Mouse (Mus musculus) hindbrain, embryonic 13.5 days (tissue): ENCODE measurements around the gene Ubl3. TPM values are rescaled to one million over a fixed set of nuclear protein-coding genes. Genes with fewer than 3 reads are reported as not detected.

Experiments used
- ATAC-seq: fragments of 200-750 bp; cut with Nextera tagmentation; 2 replicates; pipeline ENCODE4 v1.8.0; 2017; ENCODE audit warnings: moderate TSS enrichment; ENCODE audit not compliant: low FRiP score
- H3K27ac ChIP-seq: fragments of 300-500 bp; sonication (generic); 2 replicates; pipeline ENCODE4 v1.5.1; 2015; ENCODE audit warnings: inconsistent platforms, mild to moderate bottlenecking, moderate library complexity
- H3K27me3 ChIP-seq: fragments of 300-500 bp; sonication (generic); 2 replicates; pipeline ENCODE4 v1.6.1; 2015; ENCODE audit warnings: mild to moderate bottlenecking, inconsistent platforms
- H3K36me3 ChIP-seq: fragments of 300-500 bp; sonication (generic); 2 replicates; pipeline ENCODE4 v1.6.1; 2015; ENCODE audit warnings: mild to moderate bottlenecking, inconsistent platforms
- H3K4me1 ChIP-seq: fragments of 300-500 bp; sonication (generic); replicated peaks from 2 replicates; pipeline ENCODE4 v1.6.1; 2015; ENCODE audit warnings: inconsistent platforms
- H3K4me2 ChIP-seq: fragments of 300-500 bp; sonication (generic); 2 replicates; pipeline ENCODE4 v1.6.1; 2015; ENCODE audit warnings: inconsistent platforms, mild to moderate bottlenecking, moderate library complexity
- H3K4me3 ChIP-seq: fragments of 300-500 bp; sonication (generic); 2 replicates; pipeline ENCODE4 v1.5.1; 2015; ENCODE audit warnings: mild to moderate bottlenecking, inconsistent platforms
- H3K9ac ChIP-seq: fragments of 300-500 bp; sonication (generic); 2 replicates; pipeline ENCODE4 v1.6.1; 2015; ENCODE audit warnings: mild to moderate bottlenecking, inconsistent platforms
- H3K9me3 ChIP-seq: fragments of 300-500 bp; sonication (generic); 2 replicates; pipeline ENCODE4 v1.6.1; 2016; ENCODE audit warnings: inconsistent platforms
- WGBS: fragments of 180-500 bp; shearing (Covaris S2); methylation state at CpG from one replicate; pipeline ENCODE4 v1.1.7; 2015; 5-methylcytosine and 5-hydroxymethylcytosine counted together
- polyA plus RNA-seq: library from polyadenylated mRNA; unstranded; fragments of >200 nt; fragmentation: Nextera tagmentation; extraction: Ambion mirVana; gene quantifications from 2 replicates; pipeline ENCODE4 v1.2.1, GENCODE M21; 2015

Ubl3 gene
- polyA plus RNA-seq, 1 experiment from 2014 or later, result 88.4 TPM

- 90% methylated on average over 2 of the region's 2 CpGs for WGBS
- H3K9ac ChIP-seq, result no peak overlapping the region
- no peak overlapping the region for H3K4me3 ChIP-seq
- H3K9me3 ChIP-seq, result no peaks in the 10 kb centered on the region
- H3K4me1 ChIP-seq, result peaks cover 12% of the 10 kb centered on the region
- H3K27me3 ChIP-seq, result no peaks in the 10 kb centered on the region
- H3K27ac ChIP-seq, result no peak overlapping the region
- no peaks in the 10 kb centered on the region for H3K36me3 ChIP-seq
- no peak overlapping the region for H3K4me2 ChIP-seq
- ATAC-seq, result no peak
These were observed 26.6 kb upstream of the Ubl3 start for GRCm38 (mm10) chr5:148579156-148579555.

- Histone ChIP-seq H3K4me2 (no peak overlapping the region), H3K4me3 (no peak overlapping the region), H3K9ac (no peak overlapping the region), H3K4me1 (peaks cover 12% of the 10 kb centered on the region), H3K36me3 (no peaks in the 10 kb centered on the region), H3K27ac (no peak overlapping the region), H3K9me3 (no peaks in the 10 kb centered on the region), H3K27me3 (no peaks in the 10 kb centered on the region)
- ATAC-seq, result no peak
- WGBS, result 65% methylated on average over 8 of the region's 8 CpGs
These were observed 25.8 kb upstream of the Ubl3 start for GRCm38 (mm10) chr5:148578353-148578752.

DNA sequence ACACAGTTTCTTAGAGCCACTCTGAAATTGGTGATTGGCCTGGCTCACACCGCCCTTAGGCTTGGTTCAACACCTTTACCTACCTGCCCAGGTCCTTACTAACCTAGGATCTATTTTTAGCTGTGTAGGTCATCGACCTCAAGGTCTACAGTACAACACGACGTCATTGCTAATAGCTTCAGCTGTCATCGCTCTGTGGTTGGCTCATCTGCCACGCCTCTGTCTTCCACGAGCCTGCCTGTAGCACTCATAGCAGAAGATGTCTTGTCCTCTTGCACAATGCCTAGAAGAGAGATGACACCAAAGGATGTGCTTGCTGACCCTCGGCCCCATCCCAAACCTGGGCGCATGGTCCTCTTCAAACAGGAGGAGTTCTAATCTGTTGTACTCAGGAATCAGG, 24.7 kb upstream of the Ubl3 start:
- H3K27me3 ChIP-seq, result no peaks in the 10 kb centered on the region
- H3K9ac ChIP-seq, result no peak overlapping the region
- H3K27ac ChIP-seq, result no peak overlapping the region
- 89% methylated on average over 9 of the region's 9 CpGs for WGBS
- no peaks in the 10 kb centered on the region for H3K36me3 ChIP-seq
- H3K9me3 ChIP-seq, result no peaks in the 10 kb centered on the region
- H3K4me3 ChIP-seq, result no peak overlapping the region
- H3K4me1 ChIP-seq, result peaks cover 12% of the 10 kb centered on the region
- no peak overlapping the region for H3K4me2 ChIP-seq
- no peak for ATAC-seq

GRCm38 (mm10) chr5:148575163-148575562, 22.6 kb upstream of the Ubl3 start:
- Histone ChIP-seq H3K4me1 (peaks cover 12% of the 10 kb centered on the region), H3K4me3 (no peak overlapping the region), H3K27ac (no peak overlapping the region), H3K27me3 (no peaks in the 10 kb centered on the region), H3K9ac (no peak overlapping the region), H3K4me2 (no peak overlapping the region), H3K9me3 (no peaks in the 10 kb centered on the region), H3K36me3 (no peaks in the 10 kb centered on the region)
- 53% methylated on average over 5 of the region's 5 CpGs for WGBS
- ATAC-seq, result no peak

DNA sequence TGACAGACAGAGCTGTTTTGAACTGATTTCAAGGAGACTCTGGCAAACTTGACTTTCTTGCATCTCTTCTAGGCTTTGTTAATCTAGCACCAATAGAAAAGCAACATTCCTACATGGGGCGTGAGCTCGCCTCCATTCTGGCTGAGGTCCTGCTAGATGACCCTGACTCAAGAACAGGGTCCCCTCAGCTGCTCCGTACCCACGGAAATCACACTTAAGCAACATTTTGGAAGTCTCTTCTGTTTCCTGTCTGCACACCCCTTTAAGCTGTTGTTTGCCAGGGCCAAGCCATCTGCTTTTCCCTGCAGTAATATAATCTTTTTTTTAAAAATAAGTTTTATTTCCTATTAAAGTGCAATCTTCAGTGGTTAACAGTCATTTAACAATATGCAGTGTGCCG, 20.1 kb upstream of the Ubl3 start:
- Histone ChIP-seq H3K27ac (no peak overlapping the region), H3K4me2 (no peak overlapping the region), H3K9me3 (no peaks in the 10 kb centered on the region), H3K4me1 (peaks cover 12% of the 10 kb centered on the region), H3K4me3 (no peak overlapping the region), H3K9ac (no peak overlapping the region), H3K27me3 (no peaks in the 10 kb centered on the region), H3K36me3 (no peaks in the 10 kb centered on the region)
- WGBS, result 89% methylated on average over 5 of the region's 5 CpGs
- no peak for ATAC-seq

- no peaks in the 10 kb centered on the region for H3K36me3 ChIP-seq
- H3K4me3 ChIP-seq, result no peak overlapping the region
- no peaks in the 10 kb centered on the region for H3K9me3 ChIP-seq
- H3K27me3 ChIP-seq, result no peaks in the 10 kb centered on the region
- ATAC-seq, result no peak
- H3K4me1 ChIP-seq, result peaks cover 12% of the 10 kb centered on the region
- no peak overlapping the region for H3K4me2 ChIP-seq
- WGBS, result 87% methylated on average over 14 of the region's 14 CpGs
- H3K27ac ChIP-seq, result no peak overlapping the region
- no peak overlapping the region for H3K9ac ChIP-seq
These were observed 18.1 kb upstream of the Ubl3 start for GRCm38 (mm10) chr5:148570571-148571304.

DNA sequence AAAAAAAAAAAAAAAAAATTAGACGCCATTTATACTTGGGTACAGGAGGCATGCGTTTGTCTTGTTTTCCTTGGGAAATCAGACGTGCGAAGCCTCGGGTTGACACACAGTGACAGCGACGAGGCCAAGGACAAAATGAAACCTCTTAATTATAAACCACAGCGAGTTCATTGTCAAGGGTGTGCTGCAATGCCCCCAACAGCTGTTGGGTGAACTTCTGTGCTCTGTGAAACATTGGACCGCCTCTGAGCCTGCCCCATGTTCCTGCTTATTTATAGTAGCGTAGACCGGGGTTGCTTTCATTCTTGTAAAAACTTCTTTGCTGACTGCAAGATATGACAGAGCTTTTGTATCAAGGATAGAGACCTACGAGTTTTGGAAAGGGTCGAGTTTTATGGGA, 16.9 kb upstream of the Ubl3 start:
- Histone ChIP-seq H3K27me3 (no peaks in the 10 kb centered on the region), H3K4me3 (no peak overlapping the region), H3K9ac (no peak overlapping the region), H3K4me1 (peaks cover 2% of the 10 kb centered on the region; the same call in 1 of the 2 replicates), H3K9me3 (no peaks in the 10 kb centered on the region), H3K36me3 (no peaks in the 10 kb centered on the region), H3K4me2 (no peak overlapping the region), H3K27ac (no peak overlapping the region)
- no peak for ATAC-seq
- 76% methylated on average over 13 of the region's 13 CpGs for WGBS

DNA sequence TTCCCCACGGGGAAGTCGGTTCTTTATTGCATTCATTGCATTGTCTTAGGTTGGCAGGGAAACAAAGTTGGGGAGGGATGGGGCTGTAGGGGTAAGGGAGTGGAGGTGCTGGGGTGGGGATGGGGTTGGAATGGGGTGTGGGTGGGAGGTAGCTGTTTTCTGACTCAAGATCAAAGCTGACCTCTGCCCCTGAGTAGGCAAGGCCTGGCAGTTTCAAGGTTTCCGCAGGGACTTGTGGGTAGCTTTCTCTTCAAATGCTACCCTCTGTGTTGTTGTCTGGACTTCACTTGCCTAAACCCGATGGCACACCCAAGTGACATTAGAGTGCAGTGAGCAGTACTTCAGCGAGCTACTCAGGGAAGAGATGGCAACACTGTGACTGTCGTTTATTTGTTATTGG, 13.0 kb upstream of the Ubl3 start:
- no peak overlapping the region for H3K4me3 ChIP-seq
- no peaks in the 10 kb centered on the region for H3K4me1 ChIP-seq
- ATAC-seq, result no peak
- H3K9me3 ChIP-seq, result no peaks in the 10 kb centered on the region
- H3K27ac ChIP-seq, result no peak overlapping the region
- H3K36me3 ChIP-seq, result no peaks in the 10 kb centered on the region
- no peak overlapping the region for H3K9ac ChIP-seq
- no peak overlapping the region for H3K4me2 ChIP-seq
- no peaks in the 10 kb centered on the region for H3K27me3 ChIP-seq
- WGBS, result 34% methylated on average over 6 of the region's 6 CpGs

DNA sequence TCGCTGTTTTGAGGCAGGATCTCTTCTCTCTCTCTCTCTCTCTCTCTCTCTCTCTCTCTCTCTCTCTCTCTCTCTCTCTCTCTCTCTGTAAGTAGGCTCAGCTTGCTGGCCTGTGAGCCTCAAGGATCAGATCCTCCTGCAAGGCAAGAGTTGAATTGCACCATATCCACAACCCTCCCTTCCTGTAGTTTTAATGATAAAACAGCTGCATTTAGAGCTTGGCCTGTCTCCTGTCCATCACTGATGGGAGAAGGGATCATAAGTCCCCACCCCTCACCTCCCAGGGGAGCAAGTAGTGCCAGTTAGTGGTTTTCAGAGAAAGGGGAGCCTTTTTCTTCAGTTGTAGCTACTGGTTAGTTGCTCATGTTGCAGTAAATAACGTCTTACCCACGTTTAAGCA, 11.5 kb upstream of the Ubl3 start:
- Histone ChIP-seq H3K27ac (no peak overlapping the region), H3K4me2 (no peak overlapping the region), H3K4me1 (no peaks in the 10 kb centered on the region), H3K9me3 (no peaks in the 10 kb centered on the region), H3K36me3 (no peaks in the 10 kb centered on the region), H3K9ac (no peak overlapping the region), H3K4me3 (no peak overlapping the region), H3K27me3 (no peaks in the 10 kb centered on the region)
- ATAC-seq, result no peak
- 85% methylated on average over 3 of the region's 3 CpGs for WGBS

DNA sequence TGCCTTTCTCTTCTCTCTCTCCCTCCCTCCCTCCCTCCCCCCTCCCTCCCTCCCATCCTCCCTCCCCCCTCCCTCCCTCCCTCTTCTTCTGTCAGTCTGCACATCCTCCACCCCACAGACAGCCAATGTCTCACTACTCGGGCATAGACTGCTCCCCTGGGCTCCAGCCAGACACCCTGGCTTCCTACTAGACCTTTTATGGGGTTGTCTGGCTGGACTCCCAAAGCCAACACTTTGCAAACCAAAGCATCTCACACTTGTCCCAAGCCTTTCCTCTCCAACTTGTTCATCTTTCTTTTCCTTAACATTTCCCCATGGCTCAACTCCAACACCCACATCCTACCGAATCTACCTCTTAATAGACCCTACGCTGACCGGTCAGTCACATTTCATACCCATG, 10.7 kb upstream of the Ubl3 start:
- no peaks in the 10 kb centered on the region for H3K36me3 ChIP-seq
- H3K9ac ChIP-seq, result no peak overlapping the region
- H3K27ac ChIP-seq, result no peak overlapping the region
- H3K4me2 ChIP-seq, result no peak overlapping the region
- no peak for ATAC-seq
- H3K27me3 ChIP-seq, result no peaks in the 10 kb centered on the region
- H3K4me3 ChIP-seq, result no peak overlapping the region
- WGBS, result 97% methylated on average over 3 of the region's 4 CpGs
- H3K9me3 ChIP-seq, result no peaks in the 10 kb centered on the region
- no peaks in the 10 kb centered on the region for H3K4me1 ChIP-seq

DNA sequence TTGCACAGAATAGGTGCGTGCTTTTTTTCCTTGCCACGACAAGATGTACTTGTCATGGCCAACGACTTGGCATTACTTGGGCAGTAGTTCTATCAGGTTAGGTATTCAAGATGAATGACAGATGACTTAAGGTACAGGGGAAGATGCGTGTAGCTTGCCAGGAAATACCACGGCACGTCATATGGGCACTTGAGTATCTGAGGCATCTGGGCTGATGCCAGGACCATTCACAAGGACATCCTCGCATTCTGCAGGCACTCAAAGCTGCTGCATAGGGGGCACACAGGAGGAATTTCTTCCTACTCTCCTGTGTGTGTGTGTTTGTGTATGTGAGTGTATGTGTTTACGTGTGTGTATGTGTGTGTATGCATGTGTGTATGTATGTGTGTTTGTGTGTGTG, 9.6 kb upstream of the Ubl3 start:
- H3K9ac ChIP-seq, result no peak overlapping the region
- no peak overlapping the region for H3K27ac ChIP-seq
- H3K4me2 ChIP-seq, result no peak overlapping the region
- H3K36me3 ChIP-seq, result no peaks in the 10 kb centered on the region
- H3K9me3 ChIP-seq, result no peaks in the 10 kb centered on the region
- H3K4me1 ChIP-seq, result no peaks in the 10 kb centered on the region
- 89% methylated on average over 8 of the region's 8 CpGs for WGBS
- H3K27me3 ChIP-seq, result no peaks in the 10 kb centered on the region
- no peak for ATAC-seq
- no peak overlapping the region for H3K4me3 ChIP-seq

DNA sequence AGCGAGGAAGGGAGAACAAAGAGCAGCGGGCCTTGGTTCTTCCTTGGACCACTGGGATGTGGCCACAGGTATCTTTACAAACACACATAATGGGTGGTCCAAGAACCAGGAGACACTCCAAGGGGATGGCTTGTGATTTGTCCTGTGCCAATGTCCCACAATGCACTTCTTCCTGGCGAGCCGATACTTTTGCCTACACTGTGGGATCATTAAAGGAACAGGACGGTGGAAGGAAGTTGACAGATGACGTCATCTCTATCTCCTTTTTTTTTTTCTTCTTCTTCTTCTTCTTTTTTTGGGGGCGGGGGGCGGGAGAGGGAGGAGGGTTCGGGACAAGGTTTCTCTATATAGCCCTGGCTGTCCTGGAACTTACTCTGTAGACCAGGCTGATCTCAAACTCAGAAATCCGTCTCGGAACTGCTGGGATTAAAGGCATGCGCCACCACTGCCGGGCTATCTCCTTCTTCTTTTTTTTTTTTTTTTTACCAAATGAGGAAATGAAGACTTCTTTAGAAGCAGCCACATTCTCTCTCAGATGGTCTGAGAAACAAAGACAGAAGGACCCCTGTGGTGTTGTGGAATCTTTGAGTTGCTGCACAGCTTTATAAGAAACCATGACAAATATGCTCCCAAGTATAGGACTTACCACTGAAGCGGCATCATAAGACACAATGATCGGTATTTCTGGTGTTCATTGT, 6.8 kb upstream of the Ubl3 start:
- H3K9me3 ChIP-seq, result no peaks in the 10 kb centered on the region
- H3K27me3 ChIP-seq, result no peaks in the 10 kb centered on the region
- no peak overlapping the region for H3K27ac ChIP-seq
- H3K4me2 ChIP-seq, result no peak overlapping the region
- no peaks in the 10 kb centered on the region for H3K36me3 ChIP-seq
- H3K4me1 ChIP-seq, result peaks cover 8% of the 10 kb centered on the region
- WGBS, result 74% methylated on average over 15 of the region's 15 CpGs
- no peak overlapping the region for H3K9ac ChIP-seq
- ATAC-seq, result no peak
- no peak overlapping the region for H3K4me3 ChIP-seq

DNA sequence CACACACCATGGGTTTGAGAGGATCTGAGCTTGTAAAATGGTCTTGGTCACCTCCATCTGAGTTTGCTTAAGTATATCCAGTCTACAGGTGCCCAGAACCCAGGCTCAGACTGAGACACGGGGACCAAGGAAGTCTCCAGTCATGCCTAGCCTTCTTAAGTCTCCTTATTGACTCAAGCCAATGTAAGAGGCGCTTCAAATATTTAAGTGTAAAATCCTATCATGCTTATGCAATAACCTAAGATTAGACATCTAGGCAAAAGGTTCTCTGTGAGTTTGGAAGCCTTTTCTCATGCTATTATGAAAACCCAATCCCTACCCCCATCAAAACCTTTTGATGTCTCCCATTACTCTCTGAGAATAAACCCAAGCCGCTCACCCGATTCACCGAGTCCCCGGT, 5.9 kb upstream of the Ubl3 start:
- H3K27me3 ChIP-seq, result 0 out of 2 replicates have a peak, but pooled peaks cover 3% of the 10 kb centered on the region
- 95% methylated on average over 6 of the region's 6 CpGs for WGBS
- peaks cover 15% of the 10 kb centered on the region for H3K4me1 ChIP-seq
- H3K27ac ChIP-seq, result no peak overlapping the region
- ATAC-seq, result no peak
- H3K9ac ChIP-seq, result no peak overlapping the region
- H3K36me3 ChIP-seq, result no peaks in the 10 kb centered on the region
- no peaks in the 10 kb centered on the region for H3K9me3 ChIP-seq
- H3K4me3 ChIP-seq, result no peak overlapping the region
- H3K4me2 ChIP-seq, result no peak overlapping the region
